9 mouse cellular contexts compared by ENCODE assay signal in genomic region chr10:75170207-75170850, GRCm38 (mm10). TPM values are rescaled to one million over a fixed set of nuclear protein-coding genes. Genes with fewer than 3 reads are reported as not detected.
DNase-seq lines count a peak whose midpoint lies in the region; ATAC-seq and TF ChIP-seq lines count a peak whose summit lies in the region.
"Had no signal": no experiment of that assay in that cellular context is flagged by ENCODE, and none has a peak within 500 bp of the region (broad histone marks: within the 10 kb centered on the region; RNA-seq: fewer than 3 reads in every experiment).

No protein-coding gene starts in this region.

- H3K4me3 ChIP-seq in heart, embryonic 11.5 days (ENCODE audit: low read depth, low read length), result no peak overlapping the region
- no peak overlapping the region for H3K4me3 ChIP-seq in limb, embryonic 10.5 days
- no peak overlapping the region for H3K4me3 ChIP-seq in small intestine, adult 2 months (ENCODE audit: low read depth, low read length)
- no peak overlapping the region for H3K4me3 ChIP-seq in forebrain, embryonic 15.5 days
- H3K4me3 ChIP-seq: erythroblast, embryonic 14.5 days had no signal

- H3K4me1 ChIP-seq in heart, embryonic 11.5 days (ENCODE audit: control insufficient read depth, insufficient read depth, low read length), result peaks cover 29% of the 10 kb centered on the region
- no peaks in the 10 kb centered on the region for H3K4me1 ChIP-seq in limb, embryonic 10.5 days
- H3K4me1 ChIP-seq in small intestine, adult 2 months (ENCODE audit: control insufficient read depth, insufficient read depth, insufficient read length, low read length), result peaks cover 2% of the 10 kb centered on the region
- H3K4me1 ChIP-seq in forebrain, embryonic 15.5 days, result no peaks in the 10 kb centered on the region

- TF ChIP-seq CTCF in small intestine, adult 2 months (IDR thresholded peaks at IDR 0.05; ENCODE audit: extremely low read depth, insufficient read length, insufficient replicate concordance, low read depth, low read length), result no peak

- DNase-seq in kidney, adult 9 months, result peak; percentile 39
- no peak for DNase-seq in kidney, adult 11 months
- no peak for DNase-seq in limb, embryonic 10.5 days (ENCODE audit: low spot score)
- no peak for DNase-seq in gastrocnemius, postnatal 4 days (ENCODE audit: low spot score in 2 of 2)
- no peak for DNase-seq in c-Kit-positive CD71-positive TER-119-positive erythroid progenitor cells, embryonic 14.5 days (ENCODE audit: low spot score)

- peak; percentile 77 for ATAC-seq in heart, embryonic 11.5 days (replicated peaks; ENCODE audit: insufficient number of reproducible peaks, low FRiP score, low TSS enrichment)
- ATAC-seq in forebrain, embryonic 15.5 days (replicated peaks), result no peak

- no peaks in the 10 kb centered on the region for H3K27me3 ChIP-seq in heart, embryonic 11.5 days (ENCODE audit: control insufficient read depth, insufficient read depth, low read length)
- no peaks in the 10 kb centered on the region for H3K27me3 ChIP-seq in limb, embryonic 10.5 days (ENCODE audit: low read depth, poor library complexity, severe bottlenecking)
- no peaks in the 10 kb centered on the region for H3K27me3 ChIP-seq in small intestine, adult 2 months (ENCODE audit: control insufficient read depth, insufficient read depth, low read length)
- no peaks in the 10 kb centered on the region for H3K27me3 ChIP-seq in forebrain, embryonic 15.5 days

- H3K36me3 ChIP-seq in heart, embryonic 11.5 days (ENCODE audit: control insufficient read depth, insufficient read depth, low read length), result peaks cover 9% of the 10 kb centered on the region
- peaks cover 88% of the 10 kb centered on the region for H3K36me3 ChIP-seq in limb, embryonic 10.5 days
- H3K36me3 ChIP-seq in small intestine, adult 2 months (ENCODE audit: control insufficient read depth, insufficient read depth, low read length), result peaks cover 29% of the 10 kb centered on the region
- peaks cover 45% of the 10 kb centered on the region for H3K36me3 ChIP-seq in forebrain, embryonic 15.5 days

- H3K9ac ChIP-seq in heart, embryonic 11.5 days (ENCODE audit: low read depth, low read length), result no peak overlapping the region
- no peak overlapping the region for H3K9ac ChIP-seq in forebrain, embryonic 15.5 days (replicated peaks)

- peak overlapping the region; percentile 46 for H3K27ac ChIP-seq in heart, embryonic 11.5 days (ENCODE audit: low read depth, low read length)
- H3K27ac ChIP-seq in limb, embryonic 10.5 days, result peak overlapping the region; percentile 20; the same call in 1 of the 2 replicates
- H3K27ac ChIP-seq in small intestine, adult 2 months (ENCODE audit: insufficient read depth, low read depth, low read length), result 0 out of 2 replicates have a peak overlapping the region, but pooled peaks have one; percentile 23
- H3K27ac ChIP-seq in forebrain, embryonic 15.5 days (replicated peaks), result no peak overlapping the region

- H3K9me3 ChIP-seq in heart, embryonic 11.5 days (replicated peaks; ENCODE audit: control insufficient read depth, low read length), result no peaks in the 10 kb centered on the region
- no peaks in the 10 kb centered on the region for H3K9me3 ChIP-seq in limb, embryonic 10.5 days (replicated peaks)
- no peaks in the 10 kb centered on the region for H3K9me3 ChIP-seq in forebrain, embryonic 15.5 days

- WGBS in heart, embryonic 11.5 days (ENCODE audit: insufficient replicate concordance), result 29% methylated on average over 12 of the region's 12 CpGs
- WGBS in limb, embryonic 10.5 days, result 79% methylated on average over 12 of the region's 12 CpGs
- whole genome bisulfite sequencing in small intestine, adult 2 months, result 63% methylated on average over 12 of the region's 12 CpGs
- 93% methylated on average over 12 of the region's 12 CpGs for WGBS in forebrain, embryonic 15.5 days

- peak overlapping the region; percentile 6; the same call in 1 of the 2 replicates for H3K4me2 ChIP-seq in heart, embryonic 11.5 days
- no peak overlapping the region for H3K4me2 ChIP-seq in forebrain, embryonic 15.5 days (replicated peaks)

- TF ChIP-seq POLR2A in small intestine, adult 2 months (IDR thresholded peaks at IDR 0.05; ENCODE audit: low read depth, low read length), result no peak

RNA-seq across cellular contexts. Expression of gene Specc1l, which starts 41.5 kb away (rescaled TPM):
- polyA plus RNA-seq in heart, embryonic 11.5 days (2014; fragmentation: Nextera tagmentation; extraction: Ambion mirVana), result 15.7 and 16.6 TPM in 2 replicates
- 33.5 and 41.9 TPM in 2 replicates for polyA plus RNA-seq in limb, embryonic 10.5 days (2016; fragmentation: Nextera tagmentation; extraction: Ambion mirVana)
- polyA plus RNA-seq in small intestine, adult 2 months (2012; rRNA removed), result 16.2 and 48.2 TPM in 2 replicates
- 10 to 100 TPM; 46.0 to 49.7 TPM for total RNA-seq in gastrocnemius, postnatal 4 days (2021)
- 42.8 and 44.7 TPM in 2 replicates for polyA plus RNA-seq in forebrain, embryonic 15.5 days (2015; fragmentation: Nextera tagmentation; extraction: Ambion mirVana)
